Mouse (Mus musculus) brain, embryonic 18.5 days (tissue): ENCODE measurements around the gene Tmem204.

Experiments used
- DNase-seq: peaks from one replicate; pipeline ENCODE4 v3.0.0-alpha.2; 2012; ENCODE audit warnings: low read depth, low spot score

The Tmem204 gene

GRCm38 (mm10) chr17:25084835-25085385, 1.5 kb upstream of the Tmem204 start:
- no peak for DNase-seq

- no peak for DNase-seq
These were observed 504 bp downstream of the Tmem204 start for GRCm38 (mm10) chr17:25082887-25083286.

- no peak for DNase-seq
These were observed 1.1 kb downstream of the Tmem204 start for GRCm38 (mm10) chr17:25082081-25082847.

- no peak for DNase-seq
These were observed 2.4 kb downstream of the Tmem204 start for GRCm38 (mm10) chr17:25080960-25081381.

- DNase-seq: no peak
These were observed 3.2 kb downstream of the Tmem204 start for GRCm38 (mm10) chr17:25080210-25080609.

GRCm38 (mm10) chr17:25077771-25078372, 5.5 kb downstream of the Tmem204 start:
- peak; percentile 6 for DNase-seq

- DNase-seq: no peak
These were observed 6.5 kb downstream of the Tmem204 start for GRCm38 (mm10) chr17:25076906-25077305.

- no peak for DNase-seq
These were observed 14.7 kb downstream of the Tmem204 start for GRCm38 (mm10) chr17:25068690-25069089.

GRCm38 (mm10) chr17:25067442-25067851, 15.9 kb downstream of the Tmem204 start:
- DNase-seq: no peak

- DNase-seq: no peak
These were observed 16.8 kb downstream of the Tmem204 start for GRCm38 (mm10) chr17:25066595-25066994.

- no peak for DNase-seq
These were observed 18.2 kb downstream of the Tmem204 start for GRCm38 (mm10) chr17:25065189-25065588.

GRCm38 (mm10) chr17:25064351-25064750, 19.0 kb downstream of the Tmem204 start:
- no peak for DNase-seq

- no peak for DNase-seq
These were observed 19.5 kb downstream of the Tmem204 start for GRCm38 (mm10) chr17:25063872-25064271.

- no peak for DNase-seq
These were observed 20.1 kb downstream of the Tmem204 start for GRCm38 (mm10) chr17:25063261-25063660.

GRCm38 (mm10) chr17:25057041-25057440, 26.4 kb downstream of the Tmem204 start:
- no peak for DNase-seq

- DNase-seq: no peak
These were observed 30.1 kb downstream of the Tmem204 start for GRCm38 (mm10) chr17:25053274-25053673.

- DNase-seq: no peak
These were observed 36.2 kb downstream of the Tmem204 start for GRCm38 (mm10) chr17:25047143-25047542.

GRCm38 (mm10) chr17:25045281-25045680, 38.1 kb downstream of the Tmem204 start:
- no peak for DNase-seq

GRCm38 (mm10) chr17:25044879-25045278, 38.5 kb downstream of the Tmem204 start:
- no peak for DNase-seq

GRCm38 (mm10) chr17:25036183-25036582, 47.2 kb downstream of the Tmem204 start:
- DNase-seq: no peak

GRCm38 (mm10) chr17:25016292-25017132, 66.9 kb downstream of the Tmem204 start:
- DNase-seq: no peak
